Mouse (Mus musculus) retina, postnatal 7 days (tissue): ENCODE data around the gene P2rx5.

Experiments used
- DNase-seq: peaks from one replicate; pipeline ENCODE4 v3.0.0-alpha.2; 2012; ENCODE audit warnings: low read depth, low spot score

Gene P2rx5

GRCm38 (mm10) chr11:73159957-73160810, at the start of gene P2rx5:
TSS of gene P2rx5 (plus strand) at chr11:73160421.
- no peak for DNase-seq

GRCm38 (mm10) chr11:73111414-73111813, 48.8 kb upstream of the P2rx5 start:
- no peak for DNase-seq

GRCm38 (mm10) chr11:73126495-73126894, 33.7 kb upstream of the P2rx5 start:
- DNase-seq = no peak

GRCm38 (mm10) chr11:73131020-73131419, 29.2 kb upstream of the P2rx5 start:
- no peak for DNase-seq

GRCm38 (mm10) chr11:73132999-73133398, 27.2 kb upstream of the P2rx5 start:
- DNase-seq = no peak

GRCm38 (mm10) chr11:73134222-73134621, 26.0 kb upstream of the P2rx5 start:
- no peak for DNase-seq

- DNase-seq = no peak
Observed at GRCm38 (mm10) chr11:73136587-73136986, 23.6 kb upstream of the P2rx5 start.

GRCm38 (mm10) chr11:73137116-73137515, 23.1 kb upstream of the P2rx5 start:
- no peak for DNase-seq

- peak; percentile 81 for DNase-seq
Observed at GRCm38 (mm10) chr11:73137591-73138501, 22.4 kb upstream of the P2rx5 start, which contains the start of gene Haspin. TSS of gene Haspin (minus strand) at chr11:73138294.

GRCm38 (mm10) chr11:73144261-73144681, 15.9 kb upstream of the P2rx5 start:
- DNase-seq = no peak

- no peak for DNase-seq
Observed at GRCm38 (mm10) chr11:73146026-73146974, 13.9 kb upstream of the P2rx5 start.

- DNase-seq = no peak
Observed at GRCm38 (mm10) chr11:73146975-73147365, 13.3 kb upstream of the P2rx5 start.

GRCm38 (mm10) chr11:73148209-73148608, 12.0 kb upstream of the P2rx5 start:
- no peak for DNase-seq

- DNase-seq = no peak
Observed at GRCm38 (mm10) chr11:73155071-73155470, 5.2 kb upstream of the P2rx5 start.

GRCm38 (mm10) chr11:73160811-73161200, 585 bp downstream of the P2rx5 start:
- no peak for DNase-seq

- DNase-seq = no peak
Observed at GRCm38 (mm10) chr11:73161616-73162015, 1.4 kb downstream of the P2rx5 start.

GRCm38 (mm10) chr11:73162284-73162683, 2.1 kb downstream of the P2rx5 start:
- no peak for DNase-seq

- no peak for DNase-seq
Observed at GRCm38 (mm10) chr11:73168071-73168470, 7.8 kb downstream of the P2rx5 start.

GRCm38 (mm10) chr11:73168576-73168975, 8.4 kb downstream of the P2rx5 start:
- no peak for DNase-seq

GRCm38 (mm10) chr11:73169231-73169630, 9.0 kb downstream of the P2rx5 start:
- DNase-seq = peak; percentile 36

- no peak for DNase-seq
Observed at GRCm38 (mm10) chr11:73172186-73172585, 12.0 kb downstream of the P2rx5 start.
